Mouse (Mus musculus): ENCODE measurements around the gene Abraxas1.
A peak's percentile ranks its signal among the peaks of the same experiment; 100 is the strongest.

The Abraxas1 gene

DNA sequence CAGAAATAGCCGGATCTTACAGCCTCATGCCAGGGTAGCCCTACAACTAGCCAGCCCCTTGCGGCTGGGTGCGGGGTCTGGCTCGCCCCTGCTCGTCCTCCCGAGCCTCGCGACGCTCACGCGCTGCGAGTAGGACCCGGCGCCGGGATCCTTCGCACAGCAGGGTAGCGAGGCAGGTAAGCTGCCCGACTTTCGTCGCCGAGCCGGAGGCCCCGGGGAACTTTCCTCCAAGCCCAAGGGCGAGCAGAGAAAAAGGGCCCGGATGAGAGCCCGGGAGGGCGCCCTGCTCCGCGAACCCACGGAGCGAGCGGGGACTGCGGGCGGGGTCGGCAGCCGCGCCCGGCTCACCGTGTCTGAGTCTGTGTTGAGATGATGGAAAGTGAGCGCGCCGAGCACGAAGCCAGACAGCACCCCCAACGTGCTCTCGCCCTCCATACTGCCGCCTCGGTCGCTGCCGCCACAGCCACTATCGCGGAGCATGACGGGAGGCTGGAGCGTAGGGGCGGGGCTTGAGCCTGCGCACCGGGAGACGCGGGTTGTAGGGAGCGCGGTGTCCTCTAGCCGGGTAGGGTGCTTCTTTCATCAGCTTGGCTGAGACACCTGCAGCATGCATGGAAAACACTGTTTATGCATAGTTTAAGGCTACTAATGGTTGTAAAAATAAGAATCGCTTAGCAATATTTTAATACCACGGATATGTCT is at the start of gene Abraxas1:
Gene Abraxas1 (minus strand): TSS at position 483 of the 702 bp plus-strand sequence.
- peak; percentile 85 to 86 for DNase-seq (ENCODE audit: low spot score in 2 of 2)

DNA sequence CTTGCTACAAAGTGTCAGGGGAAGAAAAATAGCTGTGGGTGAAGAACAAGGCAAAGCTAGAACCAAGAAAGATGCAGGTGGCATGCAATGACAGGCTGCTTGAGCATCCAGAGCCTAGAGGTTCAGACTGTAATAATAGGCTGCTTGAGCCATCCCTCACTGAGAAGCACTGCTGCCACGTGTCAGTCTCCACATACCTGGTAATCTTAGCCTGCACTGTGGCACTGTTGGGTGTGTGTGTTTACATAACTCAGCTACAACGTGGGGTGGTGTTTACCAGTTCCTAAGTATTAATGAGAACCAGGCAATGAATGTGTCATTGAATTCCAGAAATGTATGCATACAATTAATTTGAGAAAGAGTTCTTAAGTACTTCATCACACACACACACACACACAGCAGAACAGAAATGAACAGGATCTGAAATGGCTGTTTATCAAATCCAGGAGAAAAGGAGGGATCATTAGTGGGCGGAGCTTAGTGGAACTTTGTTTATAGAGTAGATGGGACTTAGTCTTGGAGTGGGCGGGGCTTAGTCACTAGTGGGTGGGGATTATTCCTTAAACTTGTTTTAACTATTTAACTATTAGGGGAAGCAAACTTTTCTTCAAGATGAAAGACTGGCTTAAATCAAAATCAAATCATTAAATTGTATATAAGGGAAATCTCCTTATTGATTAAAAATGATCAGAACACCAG is 48.6 kb upstream of the Abraxas1 start:
- DNase-seq (ENCODE audit: low spot score in 2 of 2), result no peak

DNA sequence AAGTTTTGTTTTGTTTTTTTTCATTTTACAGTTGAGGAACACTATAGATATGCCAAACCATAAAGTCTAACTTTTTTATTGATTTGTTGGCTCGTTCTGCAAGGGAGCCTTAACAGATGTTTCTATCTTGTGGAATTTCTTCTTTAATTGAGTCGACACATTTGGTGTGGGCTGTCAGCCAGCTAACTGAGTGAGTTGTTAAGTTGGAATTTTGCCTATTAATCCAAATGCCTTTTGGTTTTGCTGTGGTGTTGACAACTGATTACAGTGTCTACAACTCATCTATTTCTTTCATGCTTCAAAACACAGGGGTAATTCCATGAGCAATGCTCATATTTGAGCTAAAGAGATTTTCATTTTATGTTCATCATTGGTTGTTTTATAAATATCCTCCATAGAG is 45.4 kb upstream of the Abraxas1 start:
- DNase-seq (ENCODE audit: low spot score in 2 of 2), result no peak

DNA sequence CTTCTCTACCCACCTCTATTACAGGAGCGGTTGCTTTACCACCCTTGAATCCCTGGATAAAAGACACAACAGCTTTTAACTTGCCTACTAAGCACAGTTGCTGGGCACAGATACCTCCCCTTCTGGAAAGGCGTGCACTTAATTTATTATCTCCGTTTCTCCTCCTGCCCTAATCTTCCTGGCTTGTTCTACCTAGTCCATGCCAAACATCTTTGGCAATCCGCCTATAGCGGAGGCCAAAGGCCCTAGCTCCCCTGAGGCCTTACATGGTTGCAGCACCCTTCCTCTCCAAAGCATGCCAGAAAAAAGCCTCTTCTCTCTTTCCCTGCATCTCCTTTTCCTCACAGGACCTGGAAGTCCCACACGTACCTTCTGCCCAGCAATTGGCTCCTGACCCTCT is 43.7 kb upstream of the Abraxas1 start:
- DNase-seq (ENCODE audit: low spot score in 2 of 2), result no peak

DNA sequence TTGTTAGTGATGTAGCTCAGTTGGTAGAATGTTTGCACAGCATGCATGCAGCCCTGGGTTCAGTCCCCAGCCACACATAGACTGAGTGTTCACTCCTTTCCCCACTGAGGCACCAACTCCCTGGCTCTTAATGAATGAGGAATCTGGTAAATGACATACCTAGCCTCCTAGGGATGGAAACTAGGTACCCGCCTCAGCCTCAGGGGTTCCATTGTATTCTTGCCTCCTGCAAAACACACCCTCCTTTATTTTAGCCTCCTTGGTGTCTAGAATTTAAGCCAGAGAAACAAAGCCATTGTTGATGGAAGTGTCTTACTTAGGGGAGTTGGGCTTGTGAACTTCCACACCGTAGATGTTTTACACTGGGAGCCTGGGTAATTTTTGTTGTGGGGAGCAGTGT is 42.3 kb upstream of the Abraxas1 start:
- DNase-seq (ENCODE audit: low spot score in 2 of 2), result no peak

DNA sequence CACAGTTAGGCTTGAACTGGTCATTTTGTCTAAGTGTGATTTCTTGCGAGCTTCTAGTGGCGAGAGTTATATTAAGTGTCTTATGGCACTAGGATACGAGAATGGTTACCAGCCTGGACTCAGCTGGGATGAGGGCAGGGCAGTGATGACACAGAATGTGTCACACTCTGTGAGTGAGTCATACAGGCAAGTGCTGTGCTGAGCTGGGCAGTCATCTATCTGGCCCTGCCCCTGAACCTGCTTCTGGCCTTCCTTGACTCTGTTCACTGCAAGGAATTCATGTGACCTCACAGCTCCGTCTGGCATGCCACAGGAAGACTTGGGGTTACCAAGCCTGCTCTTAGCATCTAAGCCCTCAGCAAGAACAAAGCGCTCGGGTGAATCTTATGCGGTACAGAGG is 41.0 kb upstream of the Abraxas1 start:
- no peak for DNase-seq (ENCODE audit: low spot score in 2 of 2)

DNA sequence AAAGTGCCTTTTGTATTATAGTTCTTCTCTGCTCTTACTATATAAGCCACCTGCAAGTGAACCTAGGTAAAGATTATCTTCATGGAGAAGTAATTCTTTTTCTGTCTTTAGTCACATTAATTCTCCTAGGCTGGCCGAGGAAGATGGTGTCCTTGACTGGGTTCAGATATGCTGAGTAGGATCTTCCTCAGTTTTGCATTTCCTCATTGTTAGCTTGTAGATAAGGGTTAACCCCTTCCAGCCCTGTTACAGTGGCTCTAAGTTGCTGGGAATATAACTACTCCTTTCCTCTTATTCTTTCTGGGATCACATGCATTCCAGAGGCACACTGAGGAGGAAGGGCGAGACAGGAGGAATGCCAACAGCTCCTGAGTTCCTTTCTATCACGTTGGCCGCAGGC is 40.4 kb upstream of the Abraxas1 start:
- no peak for DNase-seq (ENCODE audit: low spot score in 2 of 2)

DNA sequence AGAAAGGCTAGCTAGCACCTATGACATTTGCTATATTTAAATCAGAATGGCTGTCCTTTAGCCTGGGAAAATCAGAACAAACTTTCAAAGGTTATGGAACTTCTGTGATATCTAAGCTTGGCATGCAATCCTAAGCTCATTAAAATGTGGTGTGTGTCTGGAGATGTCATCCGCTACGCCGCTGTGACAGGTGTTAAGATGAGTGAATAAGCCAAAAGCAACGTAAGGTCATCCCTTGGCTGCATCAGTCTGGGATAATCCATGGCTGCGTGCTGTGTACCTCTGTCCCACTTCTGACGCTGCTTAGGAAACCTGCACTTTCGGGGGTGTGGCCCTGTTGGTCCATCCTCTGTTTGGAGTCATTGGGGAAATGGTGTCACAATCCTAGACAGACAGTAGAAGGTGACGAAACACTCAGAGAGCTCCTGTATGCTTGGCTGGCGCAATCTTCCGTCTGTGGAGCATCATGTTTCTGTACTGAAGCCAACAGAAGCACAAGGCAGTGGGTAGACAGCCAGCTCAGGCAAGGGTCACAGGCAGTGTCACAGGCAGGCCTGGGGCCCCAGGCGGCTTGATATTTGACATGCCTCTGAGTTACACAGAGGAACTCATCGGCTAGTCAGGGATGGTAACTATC is 39.8 kb upstream of the Abraxas1 start:
- no peak for DNase-seq (ENCODE audit: low spot score in 2 of 2)

DNA sequence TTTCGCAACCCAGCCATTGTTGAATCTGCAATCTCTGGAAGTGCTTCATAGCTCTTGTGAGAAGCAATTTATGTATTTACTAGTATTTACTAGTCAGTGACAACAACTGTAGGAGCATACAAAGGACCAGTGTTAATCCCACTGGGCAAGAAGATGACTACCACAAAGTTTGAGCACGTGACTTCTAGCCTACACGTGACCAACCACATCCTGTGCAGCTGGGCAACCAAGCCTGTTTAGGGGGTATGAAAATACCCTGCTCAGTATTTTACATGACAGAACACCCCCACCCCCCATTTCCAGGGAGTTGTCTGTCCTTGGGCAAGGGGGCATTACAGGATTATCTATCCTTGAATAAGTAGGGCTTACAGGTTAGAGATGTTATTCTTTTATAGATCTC is 35.8 kb upstream of the Abraxas1 start:
- peak; percentile 26 to 45 for DNase-seq (ENCODE audit: low spot score in 2 of 2)

DNA sequence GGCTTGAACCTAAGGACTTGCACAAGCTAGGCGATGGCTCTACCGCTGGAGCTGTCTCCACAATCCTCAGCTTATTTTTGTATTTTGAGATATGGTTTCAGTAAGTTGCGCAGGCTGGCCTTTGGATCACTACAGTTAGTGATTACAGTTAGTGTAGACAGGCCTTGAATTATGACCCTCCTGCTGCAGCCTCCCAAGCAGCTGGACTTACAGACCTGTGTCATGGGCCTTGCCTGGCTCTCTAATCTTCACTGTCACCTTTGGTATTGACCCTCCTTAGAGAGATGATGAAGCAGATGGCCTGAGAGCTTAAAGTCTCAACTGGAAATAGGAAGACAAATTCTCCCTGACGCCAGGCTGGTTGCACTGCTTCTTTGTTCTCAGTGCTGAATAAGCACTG is 33.2 kb upstream of the Abraxas1 start:
- DNase-seq (ENCODE audit: low spot score in 2 of 2), result no peak

DNA sequence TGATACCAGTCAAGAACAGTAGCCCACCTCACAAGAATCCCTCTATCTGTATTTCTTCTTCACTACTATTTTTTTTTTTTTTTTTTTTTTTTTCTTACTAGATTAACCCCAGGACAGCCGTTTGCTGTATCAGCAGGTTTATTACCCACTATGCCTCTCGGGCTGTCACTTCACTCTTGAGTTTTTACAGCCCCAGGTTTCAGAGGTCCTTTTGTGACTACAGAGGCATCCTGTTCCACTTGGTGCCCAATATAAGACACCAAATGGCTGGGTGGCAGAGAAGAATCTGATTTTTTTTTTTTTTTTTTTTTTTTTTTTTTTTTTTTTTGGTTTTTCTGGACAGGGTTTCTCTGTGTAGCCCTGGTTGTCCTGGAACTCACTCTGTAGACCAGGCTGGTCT is 26.4 kb upstream of the Abraxas1 start:
- no peak for DNase-seq (ENCODE audit: low spot score in 2 of 2)

DNA sequence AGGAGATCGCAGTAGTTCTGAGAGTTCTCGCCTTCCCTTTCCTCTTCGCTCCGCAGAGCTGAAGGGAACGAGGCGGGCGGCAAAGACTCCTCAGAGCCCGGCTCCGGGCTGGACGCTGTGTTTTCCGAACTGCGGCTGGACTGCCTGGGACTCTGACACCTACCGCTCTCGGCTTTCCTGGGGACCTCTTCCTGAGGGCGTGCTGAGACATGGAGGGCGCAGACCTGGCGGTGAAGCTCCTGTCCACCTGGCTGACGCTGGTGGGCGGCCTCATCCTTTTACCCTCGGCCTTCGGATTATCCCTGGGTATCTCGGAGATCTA is 25.8 kb upstream of the Abraxas1 start:
- DNase-seq (ENCODE audit: low spot score in 2 of 2), result no peak

DNA sequence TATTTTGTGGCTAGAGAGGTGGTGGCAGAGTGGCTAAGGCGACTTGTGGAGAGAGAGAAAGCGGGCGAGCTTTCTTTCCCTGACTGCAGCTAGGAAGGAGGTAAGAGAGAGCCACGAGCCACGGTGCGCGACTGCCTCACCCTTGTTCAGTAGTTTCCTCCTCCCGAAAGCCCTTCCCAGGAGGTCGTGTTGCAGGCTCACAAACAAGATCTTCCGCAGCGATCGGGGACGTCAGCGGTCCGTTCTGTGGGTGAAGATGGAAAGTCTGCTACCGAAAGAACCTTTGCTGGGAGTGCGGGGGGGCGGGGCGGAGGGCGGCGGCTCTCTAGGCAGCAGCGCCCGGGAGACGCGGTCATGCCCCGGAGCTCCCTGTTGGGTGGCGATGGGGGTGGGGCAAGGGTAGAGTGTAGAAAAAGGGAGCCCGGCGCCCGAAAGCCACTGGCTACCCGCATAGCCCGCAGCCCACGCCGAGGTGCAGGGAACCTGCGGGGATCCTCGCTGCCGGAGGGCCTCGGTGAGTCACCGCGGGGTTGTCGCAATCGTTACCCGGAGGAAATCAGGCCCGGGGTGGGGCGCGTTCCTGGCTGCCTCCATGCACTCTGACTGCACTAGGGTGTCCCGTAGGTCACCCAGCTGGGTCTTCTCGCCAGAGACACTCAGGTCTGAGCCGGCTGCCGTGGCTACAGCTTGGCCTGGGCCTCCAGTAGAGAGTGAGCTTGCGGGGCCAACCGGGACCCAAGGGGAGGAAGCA is 25.3 kb upstream of the Abraxas1 start:
- DNase-seq (ENCODE audit: low spot score in 2 of 2), result peak; percentile 23 to 55

DNA sequence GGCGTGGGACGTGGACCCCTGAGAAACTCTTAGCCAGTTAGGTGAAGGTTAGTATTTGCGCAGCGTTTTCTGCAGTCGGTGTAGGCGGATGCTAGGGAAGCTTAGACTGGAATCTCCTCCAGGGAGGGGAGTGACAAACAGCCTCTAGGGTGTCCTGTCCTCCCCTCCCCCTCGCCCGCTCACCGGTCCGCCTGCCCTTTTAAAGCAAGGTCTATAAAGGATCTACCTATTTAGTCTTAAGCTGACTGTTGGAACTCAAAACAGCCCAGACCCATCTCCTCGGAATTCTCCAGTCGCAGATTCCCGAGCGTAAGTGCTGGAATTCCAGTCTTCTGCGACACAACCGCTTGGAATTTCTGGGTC is 24.7 kb upstream of the Abraxas1 start, which contains the start of gene Gpat3:
Gene Gpat3 (plus strand): TSS at position 229 of the 363 bp plus-strand sequence.
- no peak for DNase-seq (ENCODE audit: low spot score in 2 of 2)

DNA sequence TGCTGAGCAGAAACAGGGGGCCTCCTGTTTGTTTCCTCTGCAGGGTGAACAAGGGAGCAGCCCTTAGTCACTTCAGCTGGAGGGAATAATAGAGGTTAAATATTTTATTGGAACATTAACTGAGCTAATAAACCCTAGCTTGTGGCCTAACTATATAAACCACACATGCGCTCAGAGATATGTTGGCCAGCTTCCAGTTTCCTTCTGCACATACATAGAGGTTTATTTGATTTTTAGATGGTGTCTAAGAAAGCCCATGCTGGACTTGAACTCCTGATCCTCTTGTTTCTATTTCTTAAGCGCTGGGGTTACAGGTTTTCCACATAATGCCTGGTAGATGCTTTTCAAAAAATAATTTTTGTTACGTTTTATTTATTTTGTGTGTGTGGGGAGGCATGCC is 23.7 kb upstream of the Abraxas1 start:
- no peak for DNase-seq (ENCODE audit: low spot score in 2 of 2)

DNA sequence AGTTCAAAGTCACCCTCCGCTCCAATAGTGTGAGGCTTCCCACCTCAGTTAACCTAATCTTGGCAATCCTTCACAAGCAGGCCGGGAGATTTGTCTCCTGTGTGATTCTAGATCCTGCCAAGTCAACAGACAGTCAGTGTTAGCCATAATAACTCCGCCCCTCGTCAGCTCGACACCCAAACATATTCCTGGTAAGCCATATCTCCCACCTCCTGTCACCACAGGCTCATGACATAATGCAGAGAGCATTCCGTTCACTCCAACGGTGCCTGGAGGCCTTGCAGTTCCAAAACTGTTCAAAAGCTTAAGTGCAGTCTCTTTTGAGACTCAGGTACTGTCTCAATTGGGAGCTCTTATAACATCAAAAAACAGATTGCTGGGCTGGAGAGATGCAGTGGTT is 17.1 kb upstream of the Abraxas1 start:
- no peak for DNase-seq (ENCODE audit: low spot score in 2 of 2)

DNA sequence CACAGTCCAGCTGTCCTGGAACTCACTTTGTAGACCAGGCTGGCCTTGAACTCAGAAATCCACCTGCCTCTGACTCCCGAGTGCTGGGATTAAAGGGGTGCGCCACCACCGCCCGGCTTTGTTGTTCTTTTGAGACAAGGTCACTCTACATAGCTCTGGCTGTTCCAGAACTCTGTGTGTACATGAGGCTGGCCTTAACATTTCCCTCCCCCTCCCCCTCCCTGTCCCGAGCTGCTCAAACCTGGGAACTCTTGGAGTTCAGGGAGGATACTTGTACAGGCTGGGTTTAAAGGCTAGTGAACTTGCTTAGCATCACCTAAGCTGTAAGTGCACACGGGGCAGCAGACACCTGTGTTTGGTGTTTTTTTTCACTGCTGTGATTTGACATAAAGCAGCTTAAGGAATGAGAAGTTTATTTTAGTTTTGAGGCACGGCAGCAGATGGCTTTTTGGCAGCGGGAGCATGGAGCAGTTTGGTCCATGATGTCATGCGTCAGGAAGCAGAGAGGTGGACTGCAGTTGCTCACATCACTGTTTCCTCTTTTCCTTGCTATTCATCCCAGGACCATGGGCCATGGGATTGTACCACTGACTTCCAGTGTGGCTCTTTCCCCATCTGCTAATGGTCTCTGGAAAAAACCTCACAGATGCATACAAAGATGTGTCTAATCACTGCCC is 15.2 kb upstream of the Abraxas1 start:
- DNase-seq (ENCODE audit: low spot score in 2 of 2), result no peak

DNA sequence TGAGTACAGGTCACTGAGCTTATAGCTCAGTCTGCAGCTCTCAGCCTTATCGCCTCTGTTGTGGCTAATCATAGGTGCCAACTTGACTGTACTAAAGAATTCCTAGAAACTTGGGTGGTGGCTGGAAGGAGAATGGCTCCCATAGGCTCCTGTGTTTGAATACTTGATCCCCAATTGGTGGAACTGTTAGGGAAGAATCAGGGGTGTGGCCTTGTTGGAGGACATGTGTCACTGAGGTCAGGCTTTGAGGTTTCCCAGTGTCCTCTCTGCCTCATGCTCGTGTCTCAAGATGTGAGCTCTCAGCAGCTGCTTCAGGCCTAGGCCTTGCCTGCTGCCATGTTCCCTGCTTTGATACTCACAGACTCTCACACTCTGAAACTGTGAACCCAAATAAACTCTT is 13.1 kb upstream of the Abraxas1 start:
- DNase-seq (ENCODE audit: low spot score in 2 of 2), result no peak

DNA sequence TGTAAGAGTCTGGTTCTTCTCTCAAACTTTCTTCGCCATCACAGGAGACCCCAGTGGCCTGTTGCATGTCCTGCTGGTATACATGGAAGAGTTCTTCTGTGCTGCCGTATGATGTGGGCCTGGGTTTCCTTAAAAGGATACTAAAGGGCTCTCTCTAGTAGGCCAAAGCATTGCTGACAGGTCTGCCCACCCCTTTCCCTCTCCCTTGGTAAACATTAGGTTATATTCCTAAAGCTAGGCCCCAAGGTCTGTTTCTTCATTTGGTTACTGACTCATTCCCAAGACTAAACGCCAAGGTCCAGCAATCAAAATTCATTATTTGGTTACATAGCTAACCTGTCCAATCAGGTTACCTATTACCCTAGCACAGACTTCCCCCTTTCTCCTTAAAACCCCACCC is 11.9 kb upstream of the Abraxas1 start:
- no peak for DNase-seq (ENCODE audit: low spot score in 2 of 2)

DNA sequence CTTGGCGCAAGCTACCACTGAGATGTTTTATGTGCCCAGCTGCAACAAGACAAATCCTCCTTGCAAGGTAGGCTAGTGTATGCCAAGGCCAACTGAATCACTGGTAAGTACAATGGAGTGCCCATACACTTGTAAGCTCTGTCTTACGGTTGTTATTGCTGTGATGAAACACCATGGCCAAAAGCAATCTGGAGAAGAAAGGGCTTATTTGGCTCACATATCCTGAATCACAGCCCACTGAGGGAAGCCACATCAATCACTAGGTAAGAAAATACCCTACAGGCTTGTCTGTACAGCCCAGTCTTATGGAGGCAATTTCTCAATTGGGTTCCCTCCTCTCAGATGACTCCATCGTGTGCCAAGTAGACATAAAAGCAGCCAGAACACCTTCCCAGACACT is 7.9 kb upstream of the Abraxas1 start:
- no peak for DNase-seq (ENCODE audit: low spot score in 2 of 2)

DNA sequence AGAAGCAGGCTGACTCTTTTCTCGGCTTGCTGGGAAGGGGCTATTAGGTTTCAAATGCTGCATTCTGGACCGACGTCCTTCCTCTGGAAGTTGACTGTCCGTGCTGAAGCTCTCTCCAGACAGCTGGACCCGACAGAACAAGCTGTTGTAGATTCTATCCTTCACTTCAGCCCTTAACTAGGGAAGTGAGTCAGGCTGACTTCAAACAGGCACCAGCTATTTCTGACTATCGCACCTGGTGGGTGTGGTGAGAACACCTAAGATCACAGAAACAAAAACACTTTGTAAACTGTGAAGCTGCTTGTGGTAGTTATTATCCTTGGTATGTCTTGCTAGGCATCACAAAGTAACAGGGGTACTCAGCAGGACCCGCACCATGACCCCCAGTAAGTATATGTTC is 5.8 kb upstream of the Abraxas1 start:
- DNase-seq (ENCODE audit: low spot score in 2 of 2), result no peak

DNA sequence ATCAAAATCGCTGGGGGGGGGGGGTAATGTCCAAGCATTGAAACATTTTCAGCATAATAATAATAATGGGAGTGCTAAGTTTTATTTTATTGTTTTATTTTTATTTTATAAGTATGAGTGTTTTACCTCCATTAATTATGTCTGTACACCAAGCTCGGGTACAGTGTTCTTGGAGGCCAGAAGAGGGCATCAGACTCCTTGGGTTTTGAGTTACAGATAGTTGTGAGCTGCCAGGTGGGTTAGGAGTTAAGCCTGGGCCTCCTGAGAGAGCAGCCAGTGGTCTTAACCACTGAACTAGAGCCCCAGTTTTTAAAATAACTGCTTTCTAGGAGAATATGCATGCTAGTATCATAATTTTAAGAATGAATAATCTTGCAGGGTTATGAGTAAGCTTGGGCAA is 5.2 kb upstream of the Abraxas1 start:
- DNase-seq (ENCODE audit: low spot score in 2 of 2), result peak in 1 of 2 experiments; percentile 35
